ENCODE assay signal across 8 mouse cellular contexts in the genomic region with DNA sequence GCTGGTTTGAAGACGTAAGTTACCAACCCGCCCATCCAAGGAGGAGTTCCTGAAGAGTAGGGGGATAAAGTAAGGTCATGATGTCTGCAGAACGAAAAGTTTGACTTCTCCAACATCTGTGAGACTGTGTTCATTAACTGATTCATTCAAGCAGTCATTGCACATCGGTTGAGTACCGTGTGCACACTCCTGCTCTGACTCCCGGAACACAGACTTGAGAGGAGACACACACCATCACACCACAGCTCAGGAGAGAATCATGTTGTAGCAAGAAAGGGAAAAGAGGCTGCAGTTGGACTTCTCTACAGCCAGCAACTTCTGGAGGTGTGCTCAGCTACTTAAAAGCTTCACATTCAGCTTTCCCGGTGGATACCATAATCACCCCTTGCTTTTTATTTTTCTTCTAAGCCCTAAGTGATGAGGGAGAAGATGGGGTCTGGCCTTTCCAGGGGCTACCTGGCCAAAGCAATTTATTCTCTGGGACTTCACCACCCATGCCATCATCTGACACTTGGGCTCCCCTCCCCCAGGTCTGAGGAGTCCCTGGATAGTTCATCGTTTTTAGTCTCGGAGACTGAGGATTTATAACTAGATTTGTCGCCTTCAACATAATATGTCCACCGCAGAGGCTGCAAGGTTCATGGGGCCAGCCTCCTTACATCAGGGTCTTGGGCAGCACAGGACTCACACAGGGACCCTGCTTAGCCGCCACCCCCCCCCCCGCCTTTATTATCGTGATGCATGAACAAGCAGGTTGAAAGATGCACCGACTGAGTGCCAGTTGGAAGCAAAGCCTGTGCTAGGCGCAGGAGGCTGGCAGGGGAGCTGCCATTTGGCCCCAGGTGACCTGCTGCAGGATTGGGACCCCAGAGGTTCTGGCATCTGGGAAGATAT. TPM values are rescaled to one million over a fixed set of nuclear protein-coding genes. Genes with fewer than 3 reads are reported as not detected.
DNase-seq lines count a peak whose midpoint lies in the region; ATAC-seq and TF ChIP-seq lines count a peak whose summit lies in the region.

No protein-coding gene starts in this region.

- TF ChIP-seq POLR2A in limb, embryonic 14.5 days (IDR thresholded peaks at IDR 0.05; ENCODE audit: borderline replicate concordance, extremely low read depth, insufficient read depth, insufficient read length) = no peak

- no peak for TF ChIP-seq CTCF in E14TG2a.4 (conservative IDR thresholded peaks at IDR 0.05; ENCODE audit: low read length)
- TF ChIP-seq CTCF in stomach, postnatal 0 days (IDR thresholded peaks at IDR 0.05; ENCODE audit: low read depth) = no peak

- peak; percentile 44 for DNase-seq in kidney, adult 11 months
- no peak for DNase-seq in kidney, postnatal 4 days
- no peak for DNase-seq in limb, embryonic 14.5 days (ENCODE audit: low spot score)
- no peak for DNase-seq in stomach, postnatal 0 days (ENCODE audit: low spot score)
- no peak for DNase-seq in c-Kit-positive CD71-positive TER-119-positive erythroid progenitor cells, embryonic 14.5 days (ENCODE audit: low spot score)
- no peak for DNase-seq in frontal cortex, postnatal 36 days (ENCODE audit: low spot score in 2 of 2)

- peak overlapping the region; percentile 95 for H3K4me3 ChIP-seq in E14TG2a.4 (replicated peaks; ENCODE audit: low read length)
- H3K4me3 ChIP-seq in limb, embryonic 14.5 days (replicated peaks; ENCODE audit: low read length) = peak overlapping the region; percentile 85
- H3K4me3 ChIP-seq in stomach, postnatal 0 days (ENCODE audit: low read depth, low read length) = peak overlapping the region; percentile 84

- no peak for TF ChIP-seq EP300 in stomach, postnatal 0 days (optimal IDR thresholded peaks at IDR 0.05)

- ATAC-seq in erythroblast, adult 5-6 weeks (replicated peaks; ENCODE audit: low FRiP score, poor library complexity, severe bottlenecking) = 0 out of 2 replicates have a peak, but pooled peaks have one; percentile 0
- ATAC-seq in limb, embryonic 14.5 days (ENCODE audit: low FRiP score, low read depth) = no peak
- no peak for ATAC-seq in stomach, postnatal 0 days (ENCODE audit: low FRiP score, low TSS enrichment)

- peaks cover 32% of the 10 kb centered on the region for H3K36me3 ChIP-seq in E14TG2a.4 (ENCODE audit: insufficient read depth, low read length)
- 0 out of 2 replicates have a peak, but pooled peaks cover 4% of the 10 kb centered on the region for H3K36me3 ChIP-seq in limb, embryonic 14.5 days (ENCODE audit: control insufficient read depth, insufficient read depth, low read length)
- no peaks in the 10 kb centered on the region; the same call in 1 of the 2 replicates for H3K36me3 ChIP-seq in stomach, postnatal 0 days (ENCODE audit: control insufficient read depth, insufficient read depth, low read length)

- 54% methylated on average over 16 of the region's 16 CpGs for WGBS in limb, embryonic 14.5 days
- 54% methylated on average over 16 of the region's 16 CpGs for WGBS in stomach, postnatal 0 days

- peak overlapping the region; percentile 50 for H3K9ac ChIP-seq in limb, embryonic 14.5 days (ENCODE audit: low read depth, low read length, severe bottlenecking)
- H3K9ac ChIP-seq in stomach, postnatal 0 days (ENCODE audit: low read length) = peak overlapping the region; percentile 59

- H3K4me2 ChIP-seq in limb, embryonic 14.5 days (replicated peaks; ENCODE audit: low read depth, low read length, severe bottlenecking) = peak overlapping the region; percentile 72
- peak overlapping the region; percentile 61 for H3K4me2 ChIP-seq in stomach, postnatal 0 days (replicated peaks; ENCODE audit: low read depth)

- H3K27ac ChIP-seq in limb, embryonic 14.5 days (replicated peaks; ENCODE audit: low read depth, low read length) = peak overlapping the region; percentile 86; the same call in 1 of the 2 replicates
- peak overlapping the region; percentile 88 for H3K27ac ChIP-seq in stomach, postnatal 0 days (replicated peaks)

- peaks cover 66% of the 10 kb centered on the region for H3K4me1 ChIP-seq in E14TG2a.4 (replicated peaks; ENCODE audit: low read depth, low read length)
- peaks cover 13% of the 10 kb centered on the region for H3K4me1 ChIP-seq in limb, embryonic 14.5 days (ENCODE audit: control insufficient read depth, insufficient read depth, low read length)
- H3K4me1 ChIP-seq in stomach, postnatal 0 days (replicated peaks; ENCODE audit: control insufficient read depth, insufficient read depth) = peaks cover 5% of the 10 kb centered on the region; the same call in 1 of the 2 replicates

- H3K9me3 ChIP-seq in E14TG2a.4 (ENCODE audit: low read length) = no peaks in the 10 kb centered on the region
- no peaks in the 10 kb centered on the region for H3K9me3 ChIP-seq in limb, embryonic 14.5 days (ENCODE audit: control insufficient read depth, low read length)
- H3K9me3 ChIP-seq in stomach, postnatal 0 days (ENCODE audit: control insufficient read depth, low read length) = no peaks in the 10 kb centered on the region

- no peaks in the 10 kb centered on the region for H3K27me3 ChIP-seq in E14TG2a.4 (ENCODE audit: insufficient read depth, low read length)
- no peaks in the 10 kb centered on the region for H3K27me3 ChIP-seq in limb, embryonic 14.5 days (ENCODE audit: control insufficient read depth, insufficient read depth, low read length)
- H3K27me3 ChIP-seq in stomach, postnatal 0 days (ENCODE audit: control insufficient read depth, insufficient read depth, low read length) = no peaks in the 10 kb centered on the region

RNA-seq across cellular contexts. Expression of gene Csnk1g2, which starts 1.6 kb away (rescaled TPM):
- total RNA-seq in erythroblast, adult 5-6 weeks (2015; ENCODE audit: low replicate concordance) = 25.5 and 25.6 TPM in 2 replicates
- 28.2 and 28.9 TPM in 2 replicates for total RNA-seq in erythroblast, adult 5-6 weeks (2017; ENCODE audit: low replicate concordance)
- polyA plus RNA-seq in limb, embryonic 14.5 days (2012; rRNA removed) = 253 and 298 TPM in 2 replicates
- polyA plus RNA-seq in limb, embryonic 14.5 days (2014; fragmentation: Nextera tagmentation; extraction: Ambion mirVana) = 110 and 125 TPM in 2 replicates
- polyA plus RNA-seq in stomach, postnatal 0 days (2015; fragmentation: Nextera tagmentation; extraction: Ambion mirVana) = 75.4 and 83.9 TPM in 2 replicates

RNA-seq across cellular contexts. Expression of gene Gm49322, which starts 15.2 kb away (rescaled TPM):
- 0.21 TPM in 1 of 2 replicates, not detected in the other for total RNA-seq in erythroblast, adult 5-6 weeks (2015; ENCODE audit: low replicate concordance)
- total RNA-seq in erythroblast, adult 5-6 weeks (2017; ENCODE audit: low replicate concordance) = not detected in 2 replicates
- 5.6 and 6.2 TPM in 2 replicates for polyA plus RNA-seq in limb, embryonic 14.5 days (2012; rRNA removed)
- polyA plus RNA-seq in limb, embryonic 14.5 days (2014; fragmentation: Nextera tagmentation; extraction: Ambion mirVana) = 2.2 and 2.8 TPM in 2 replicates
- polyA plus RNA-seq in stomach, postnatal 0 days (2015; fragmentation: Nextera tagmentation; extraction: Ambion mirVana) = 1.4 and 1.7 TPM in 2 replicates

RNA-seq across cellular contexts. Expression of gene Adat3, which starts 18.4 kb away (rescaled TPM):
- total RNA-seq in erythroblast, adult 5-6 weeks (2015; ENCODE audit: low replicate concordance) = not detected in 2 replicates
- 0.94 TPM in 1 of 2 replicates, not detected in the other for total RNA-seq in erythroblast, adult 5-6 weeks (2017; ENCODE audit: low replicate concordance)
- 16.8 and 29.2 TPM in 2 replicates for polyA plus RNA-seq in limb, embryonic 14.5 days (2012; rRNA removed)
- 5.6 and 6.4 TPM in 2 replicates for polyA plus RNA-seq in limb, embryonic 14.5 days (2014; fragmentation: Nextera tagmentation; extraction: Ambion mirVana)
- 4.1 and 4.3 TPM in 2 replicates for polyA plus RNA-seq in stomach, postnatal 0 days (2015; fragmentation: Nextera tagmentation; extraction: Ambion mirVana)

RNA-seq across cellular contexts. Expression of gene Scamp4, which starts 18.4 kb away (rescaled TPM):
- 7.3 and 14.0 TPM in 2 replicates for total RNA-seq in erythroblast, adult 5-6 weeks (2015; ENCODE audit: low replicate concordance)
- total RNA-seq in erythroblast, adult 5-6 weeks (2017; ENCODE audit: low replicate concordance) = 2.6 and 3.1 TPM in 2 replicates
- polyA plus RNA-seq in limb, embryonic 14.5 days (2012; rRNA removed) = 83.1 and 107 TPM in 2 replicates
- 91.4 and 104 TPM in 2 replicates for polyA plus RNA-seq in limb, embryonic 14.5 days (2014; fragmentation: Nextera tagmentation; extraction: Ambion mirVana)
- 67.8 and 77.3 TPM in 2 replicates for polyA plus RNA-seq in stomach, postnatal 0 days (2015; fragmentation: Nextera tagmentation; extraction: Ambion mirVana)

RNA-seq across cellular contexts. Expression of gene Abhd17a, which starts 30.9 kb away (rescaled TPM):
- 23.6 and 66.1 TPM in 2 replicates for total RNA-seq in erythroblast, adult 5-6 weeks (2015; ENCODE audit: low replicate concordance)
- total RNA-seq in erythroblast, adult 5-6 weeks (2017; ENCODE audit: low replicate concordance) = 2.0 and 7.7 TPM in 2 replicates
- polyA plus RNA-seq in limb, embryonic 14.5 days (2012; rRNA removed) = 116 and 173 TPM in 2 replicates
- 129 and 132 TPM in 2 replicates for polyA plus RNA-seq in limb, embryonic 14.5 days (2014; fragmentation: Nextera tagmentation; extraction: Ambion mirVana)
- polyA plus RNA-seq in stomach, postnatal 0 days (2015; fragmentation: Nextera tagmentation; extraction: Ambion mirVana) = 92.5 and 103 TPM in 2 replicates
